Mouse (Mus musculus): ENCODE data around the gene Spaca4. TPM values are rescaled to one million over a fixed set of nuclear protein-coding genes. Genes with fewer than 3 reads are reported as not detected.
A peak's percentile ranks its signal among the peaks of the same experiment; 100 is the strongest.

The Spaca4 gene
- polyA plus RNA-seq, 1 experiment from 2014 or later = not detected

- Histone ChIP-seq H3K4me2 (peak overlapping the region; percentile 99; the same call in 1 of the 2 replicates), H3K9ac (peak overlapping the region; percentile 26; the same call in 1 of the 2 replicates), H3K9me3 (replicated peaks) (no peaks in the 10 kb centered on the region), H3K4me1 (peaks cover 66% of the 10 kb centered on the region), H3K27me3 (no peaks in the 10 kb centered on the region), H3K36me3 (ENCODE audit: poor library complexity, severe bottlenecking) (peaks cover 40% of the 10 kb centered on the region), H3K4me3 (no peak overlapping the region), H3K27ac (peak overlapping the region; percentile 65)
- ATAC-seq = no peak
- WGBS = 77% methylated on average over 14 of the region's 14 CpGs
Observed at GRCm38 (mm10) chr7:45709677-45710355, 15.8 kb downstream of the Spaca4 start.

GRCm38 (mm10) chr7:45709036-45709435 is 16.6 kb downstream of the Spaca4 start:
- Histone ChIP-seq H3K36me3 (ENCODE audit: poor library complexity, severe bottlenecking) (peaks cover 40% of the 10 kb centered on the region), H3K4me2 (peak overlapping the region; percentile 99; the same call in 1 of the 2 replicates), H3K9ac (no peak overlapping the region), H3K27me3 (no peaks in the 10 kb centered on the region), H3K9me3 (replicated peaks) (no peaks in the 10 kb centered on the region), H3K4me3 (no peak overlapping the region), H3K4me1 (peaks cover 62% of the 10 kb centered on the region), H3K27ac (peak overlapping the region; percentile 65)
- 49% methylated on average over 6 of the region's 6 CpGs for WGBS
- 0 out of 2 replicates have a peak, but pooled peaks have one; percentile 3 for ATAC-seq

- Histone ChIP-seq H3K27ac (peak overlapping the region; percentile 59), H3K4me1 (peaks cover 68% of the 10 kb centered on the region), H3K9me3 (replicated peaks) (no peaks in the 10 kb centered on the region), H3K9ac (peak overlapping the region; percentile 6), H3K27me3 (no peaks in the 10 kb centered on the region), H3K36me3 (ENCODE audit: poor library complexity, severe bottlenecking) (peaks cover 37% of the 10 kb centered on the region), H3K4me3 (no peak overlapping the region), H3K4me2 (peak overlapping the region; percentile 99)
- whole genome bisulfite sequencing = 59% methylated on average over 13 of the region's 13 CpGs
- no peak for ATAC-seq
Observed at GRCm38 (mm10) chr7:45708221-45708761, 17.3 kb downstream of the Spaca4 start.

GRCm38 (mm10) chr7:45707375-45707967 is 18.1 kb downstream of the Spaca4 start:
- Histone ChIP-seq H3K27me3 (no peaks in the 10 kb centered on the region), H3K4me3 (peak overlapping the region; percentile 57), H3K9me3 (replicated peaks) (no peaks in the 10 kb centered on the region), H3K4me2 (peak overlapping the region; percentile 99), H3K27ac (peak overlapping the region; percentile 75), H3K4me1 (peaks cover 72% of the 10 kb centered on the region), H3K9ac (peak overlapping the region; percentile 57), H3K36me3 (ENCODE audit: poor library complexity, severe bottlenecking) (peaks cover 29% of the 10 kb centered on the region)
- under 1% methylated on average over 27 of the region's 27 CpGs for WGBS
- no peak for ATAC-seq

GRCm38 (mm10) chr7:45706721-45707241 is 18.8 kb downstream of the Spaca4 start:
- Histone ChIP-seq H3K4me3 (peak overlapping the region; percentile 57), H3K27ac (peak overlapping the region; percentile 75), H3K9me3 (replicated peaks) (no peaks in the 10 kb centered on the region), H3K9ac (peak overlapping the region; percentile 83), H3K36me3 (ENCODE audit: poor library complexity, severe bottlenecking) (peaks cover 22% of the 10 kb centered on the region), H3K4me2 (peak overlapping the region; percentile 99), H3K27me3 (no peaks in the 10 kb centered on the region), H3K4me1 (peaks cover 72% of the 10 kb centered on the region)
- ATAC-seq = no peak
- under 1% methylated on average over 44 of the region's 45 CpGs for WGBS

- Histone ChIP-seq H3K27me3 (no peaks in the 10 kb centered on the region), H3K36me3 (ENCODE audit: poor library complexity, severe bottlenecking) (peaks cover 13% of the 10 kb centered on the region), H3K9ac (peak overlapping the region; percentile 83), H3K4me1 (peaks cover 81% of the 10 kb centered on the region), H3K9me3 (replicated peaks) (no peaks in the 10 kb centered on the region), H3K27ac (0 out of 2 replicates have a peak overlapping the region, but pooled peaks have one; percentile 55), H3K4me3 (peak overlapping the region; percentile 57), H3K4me2 (peak overlapping the region; percentile 99)
- ATAC-seq = no peak
- under 1% methylated on average over 7 of the region's 7 CpGs for WGBS
Observed at GRCm38 (mm10) chr7:45705873-45706281, 19.7 kb downstream of the Spaca4 start.

- Histone ChIP-seq H3K27ac (peak overlapping the region; percentile 55), H3K9me3 (replicated peaks) (no peaks in the 10 kb centered on the region), H3K36me3 (ENCODE audit: poor library complexity, severe bottlenecking) (peaks cover 9% of the 10 kb centered on the region), H3K9ac (peak overlapping the region; percentile 83), H3K4me3 (peak overlapping the region; percentile 57), H3K4me2 (peak overlapping the region; percentile 99), H3K27me3 (peaks cover 2% of the 10 kb centered on the region; the same call in 1 of the 2 replicates), H3K4me1 (peaks cover 81% of the 10 kb centered on the region)
- WGBS = under 1% methylated on average over 21 of the region's 21 CpGs
- ATAC-seq = no peak
Observed at GRCm38 (mm10) chr7:45705443-45705864, 20.2 kb downstream of the Spaca4 start.

- Histone ChIP-seq H3K36me3 (ENCODE audit: poor library complexity, severe bottlenecking) (peaks cover 3% of the 10 kb centered on the region), H3K9me3 (replicated peaks) (no peaks in the 10 kb centered on the region), H3K27me3 (peaks cover 7% of the 10 kb centered on the region), H3K9ac (peak within 1 kb of the TSS; percentile 83), H3K27ac (peak within 1 kb of the TSS; percentile 90), H3K4me1 (peaks cover 81% of the 10 kb centered on the region), H3K4me3 (peak within 1 kb of the TSS; percentile 57), H3K4me2 (peak within 1 kb of the TSS; percentile 99)
- peak; percentile 89 for ATAC-seq
- WGBS = under 1% methylated on average over 36 of the region's 36 CpGs
Observed at GRCm38 (mm10) chr7:45704730-45705442, 20.7 kb downstream of the Spaca4 start, which contains the start of gene Dbp. Dbp (plus strand) TSS chr7:45705088.

- Histone ChIP-seq H3K27me3 (peaks cover 15% of the 10 kb centered on the region), H3K36me3 (ENCODE audit: poor library complexity, severe bottlenecking) (no peaks in the 10 kb centered on the region), H3K9me3 (replicated peaks) (no peaks in the 10 kb centered on the region), H3K4me3 (peak overlapping the region; percentile 57), H3K4me1 (peaks cover 80% of the 10 kb centered on the region), H3K27ac (peak overlapping the region; percentile 90), H3K4me2 (peak overlapping the region; percentile 99), H3K9ac (peak overlapping the region; percentile 67)
- WGBS = 0% methylated on average over 13 of the region's 13 CpGs
- peak; percentile 28 for ATAC-seq
Observed at GRCm38 (mm10) chr7:45704046-45704559, 21.5 kb downstream of the Spaca4 start.

GRCm38 (mm10) chr7:45703521-45704033 is 22.0 kb downstream of the Spaca4 start:
- WGBS = 35% methylated on average over 12 of the region's 12 CpGs
- no peaks in the 10 kb centered on the region for H3K9me3 ChIP-seq (replicated peaks)
- H3K9ac ChIP-seq = peak overlapping the region; percentile 67
- no peaks in the 10 kb centered on the region for H3K36me3 ChIP-seq (ENCODE audit: poor library complexity, severe bottlenecking)
- peaks cover 75% of the 10 kb centered on the region for H3K4me1 ChIP-seq
- H3K4me3 ChIP-seq = peak overlapping the region; percentile 57
- peak overlapping the region; percentile 90 for H3K27ac ChIP-seq
- no peak for ATAC-seq
- H3K4me2 ChIP-seq = peak overlapping the region; percentile 99
- H3K27me3 ChIP-seq = peaks cover 20% of the 10 kb centered on the region

All from forebrain, embryonic 13.5 days (tissue).